Mouse (Mus musculus) C3H10T1/2 (cell line): ENCODE data around the gene Zfp174. TPM values are rescaled to one million over a fixed set of nuclear protein-coding genes. Genes with fewer than 3 reads are reported as not detected.

ENCODE experiments used
- polyA plus RNA-seq, 2 experiments: library from polyadenylated mRNA; unstranded; fragments of >200 nt; fragmentation: generic; extraction: Trizol; gene quantifications; one replicate each; pipeline ENCODE4 v1.2.1; 2012; ENCODE audit warnings: missing spikeins in 2 of 2

Zfp174 gene
- under 1 TPM; 0.02 to 0.63 TPM for polyA plus RNA-seq

GRCm38 (mm10) chr16:3846711-3847518 is at the start of gene Zfp174:
Gene Zfp174, plus strand, starts transcription at chr16:3847268.

DNA sequence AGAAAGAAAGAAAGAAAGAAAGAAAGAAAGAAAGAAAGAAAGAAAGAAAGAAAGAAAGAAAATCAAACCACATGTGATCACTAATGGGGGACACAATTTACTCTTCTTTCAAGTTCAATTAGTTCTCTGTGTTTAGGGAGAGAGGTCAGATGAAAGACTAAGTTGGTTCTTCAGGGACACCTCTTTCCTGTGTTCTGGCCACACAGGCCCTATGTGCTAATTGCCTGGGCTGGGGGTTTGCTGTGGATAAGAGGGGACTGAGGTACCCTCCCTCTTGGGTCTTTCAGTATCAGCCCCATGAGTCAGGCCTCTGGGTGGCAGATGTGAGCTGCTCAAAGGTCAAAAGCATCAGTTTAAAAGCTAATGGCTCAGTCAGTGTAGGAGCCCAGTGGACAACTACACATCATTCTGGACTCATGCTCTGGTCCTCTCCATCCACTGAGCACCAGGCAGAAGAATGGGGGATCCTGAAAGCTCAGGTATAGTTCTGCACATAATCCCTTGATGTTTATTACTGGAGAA is 16.4 kb upstream of the Zfp174 start, which contains the start of gene Olfr15:
Gene Olfr15, plus strand, starts transcription at position 291 of the 522 bp plus-strand sequence.

GRCm38 (mm10) chr16:3872216-3873047 is 25.4 kb downstream of the Zfp174 start, which contains the start of gene Naa60:
Gene Naa60, plus strand, starts transcription at chr16:3872375.

DNA sequence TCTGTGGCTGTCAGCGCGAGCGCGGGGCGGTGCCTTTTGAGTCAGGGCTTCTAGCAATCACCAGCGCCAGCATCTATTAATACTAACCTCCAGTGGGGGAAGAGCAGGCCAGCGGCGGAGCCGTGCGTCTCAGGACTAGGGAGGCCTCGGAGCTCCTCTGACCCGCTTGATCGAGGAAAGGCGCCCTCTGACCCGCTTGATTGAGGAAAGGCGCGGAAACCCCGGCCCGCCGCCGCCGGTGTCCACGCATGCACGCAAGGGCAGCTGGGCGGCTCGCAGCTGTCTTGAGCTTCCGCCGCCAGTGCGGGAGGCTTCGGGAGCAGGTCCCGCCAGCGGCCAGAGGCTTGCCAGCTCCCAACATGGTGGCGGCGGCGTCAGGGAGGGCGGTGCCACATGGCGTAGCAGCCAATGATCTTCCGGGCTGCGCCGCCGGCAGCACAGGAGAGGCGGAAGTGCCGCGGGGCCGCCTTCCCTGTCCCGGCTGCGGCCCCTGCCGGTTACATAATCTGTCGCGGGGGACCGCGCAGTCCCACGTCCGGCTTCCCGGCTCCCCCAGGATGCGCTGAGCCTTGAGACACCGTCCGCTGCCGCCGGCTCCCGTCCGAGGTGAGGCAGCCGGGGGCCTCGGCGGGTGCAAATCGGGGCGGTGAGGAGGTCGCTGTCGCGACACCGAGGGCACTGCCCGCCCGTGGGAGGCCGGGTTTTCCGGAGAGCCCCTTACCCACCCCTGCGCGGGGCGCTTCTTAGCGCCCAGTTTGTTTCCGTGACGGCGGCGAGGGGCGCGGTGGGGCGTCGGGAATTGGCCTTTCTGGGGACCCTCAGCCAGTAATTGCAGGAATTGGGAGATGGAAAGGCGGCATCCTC is 37.4 kb downstream of the Zfp174 start, which contains the start of the genes Zfp597 and Gm20695:
Gene Zfp597, minus strand, starts transcription at position 361 of the 864 bp plus-strand sequence.
Gene Gm20695, plus strand, starts transcription at position 448 of the 864 bp plus-strand sequence.

Other genes with a start within 250 kb of the Zfp174 start
- gene Mefv, start 129.2 kb upstream of the Zfp174 start, polyA plus RNA-seq: not detected
- 1 to 10 TPM in 1 of 2 experiments, under 1 TPM in 1; 0.77 to 7.3 TPM for gene Zfp263, start 103.2 kb upstream of the Zfp174 start, polyA plus RNA-seq
- not detected for gene Olfr15, start 16.4 kb upstream of the Zfp174 start, polyA plus RNA-seq
- gene Naa60, start 25.1 kb downstream of the Zfp174 start, polyA plus RNA-seq: 10 to 100 TPM; 13.1 to 48.9 TPM
- gene Zfp597, start 37.3 kb downstream of the Zfp174 start, polyA plus RNA-seq: under 1 TPM; 0.19 to 0.91 TPM
- gene Gm20695, start 37.4 kb downstream of the Zfp174 start, polyA plus RNA-seq: under 1 TPM in 1 of 2 experiments, not detected in 1; 0.25 TPM
- gene 1700037C18Rik, start 61.4 kb downstream of the Zfp174 start, polyA plus RNA-seq: 1 to 10 TPM; 7.9 to 9.3 TPM
- 10 to 100 TPM in 1 of 2 experiments, 1 to 10 TPM in 1; 2.3 to 15.8 TPM for gene Cluap1, start 61.5 kb downstream of the Zfp174 start, polyA plus RNA-seq
- gene Nlrc3, start 129.4 kb downstream of the Zfp174 start, polyA plus RNA-seq: 1 to 10 TPM; 1.1 TPM
- 10 to 100 TPM in 1 of 2 experiments, 1 to 10 TPM in 1; 3.1 to 19.0 TPM for gene Slx4, start 156.5 kb downstream of the Zfp174 start, polyA plus RNA-seq
- 1 to 10 TPM in 1 of 2 experiments, under 1 TPM in 1; 0.25 to 2.2 TPM for gene Dnase1, start 189.7 kb downstream of the Zfp174 start, polyA plus RNA-seq
- 10 to 100 TPM; 47.1 to 71.8 TPM for gene Trap1, start 230.6 kb downstream of the Zfp174 start, polyA plus RNA-seq